Mouse (Mus musculus): ENCODE measurements around the gene Naaladl2.
"Not testable (repeated sequence)": the region's sequence is repeated elsewhere in the genome, so short reads cannot be mapped to it uniquely, and the experiment has no call there.

DNA sequence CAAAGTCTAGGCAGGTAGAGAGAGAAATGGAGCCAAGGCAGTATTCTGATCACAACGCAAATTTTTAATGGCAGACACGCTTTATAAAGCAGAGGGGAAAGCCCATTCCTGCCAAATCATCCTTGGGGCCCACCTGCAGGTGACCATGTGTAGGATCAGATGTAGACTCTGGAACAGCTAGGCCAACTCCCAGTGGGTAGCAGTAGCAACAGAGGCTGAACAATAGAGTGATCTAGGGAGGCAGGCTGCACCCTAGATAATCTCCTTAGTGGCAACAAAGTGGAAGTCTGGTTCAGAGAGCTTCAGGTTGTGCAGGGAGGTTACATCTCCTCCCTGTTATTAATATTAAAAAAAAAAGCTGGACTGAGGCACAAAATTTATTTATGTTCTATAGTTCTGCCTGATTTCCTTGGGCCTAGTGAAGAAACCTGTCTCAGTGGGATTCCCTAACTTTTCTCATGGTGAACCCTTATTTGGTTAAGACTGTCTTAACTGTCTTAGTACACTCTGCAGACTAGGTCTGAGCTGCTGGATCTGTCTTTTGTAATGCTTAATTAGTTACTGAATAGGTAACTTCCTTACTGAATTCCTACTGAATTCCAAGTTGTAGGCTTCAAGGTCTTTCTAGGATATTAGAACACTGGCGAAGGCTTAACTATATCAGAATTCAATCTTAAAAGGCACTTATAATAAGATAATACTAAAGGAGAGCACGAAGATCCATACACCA is 992.8 kb downstream of the Naaladl2 start:
- not testable (repeated sequence) for TF ChIP-seq POLR2A (IDR thresholded peaks at IDR 0.05; ENCODE audit: borderline replicate concordance, insufficient read depth, low read length); CTCF (IDR thresholded peaks at IDR 0.05; ENCODE audit: borderline replicate concordance, insufficient read depth, low read depth, low read length)
